Mouse (Mus musculus) intestine, embryonic 15.5 days (tissue): ENCODE data around the gene Kmt2b. TPM values are rescaled to one million over a fixed set of nuclear protein-coding genes. Genes with fewer than 3 reads are reported as not detected.
A peak's percentile ranks its signal among the peaks of the same experiment; 100 is the strongest.

Source experiments
- ATAC-seq: fragments of 200-750 bp; cut with Nextera tagmentation; 2 replicates; pipeline ENCODE4 v1.8.0; 2017; ENCODE audit warnings: moderate TSS enrichment, moderate library complexity
- H3K27ac ChIP-seq: fragments of 300-500 bp; sonication (generic); 2 replicates; pipeline ENCODE4 v1.5.1; 2015; ENCODE audit warnings: mild to moderate bottlenecking, inconsistent platforms
- H3K27me3 ChIP-seq: fragments of 300-500 bp; sonication (generic); replicated peaks from 2 replicates; pipeline ENCODE4 v1.6.1; 2015; ENCODE audit warnings: inconsistent platforms
- H3K36me3 ChIP-seq: fragments of 300-500 bp; sonication (generic); 2 replicates; pipeline ENCODE4 v1.6.1; 2015; ENCODE audit warnings: inconsistent platforms
- H3K4me1 ChIP-seq: fragments of 300-500 bp; sonication (generic); replicated peaks from 2 replicates; pipeline ENCODE4 v1.6.1; 2015; ENCODE audit warnings: inconsistent platforms
- H3K4me2 ChIP-seq: fragments of 300-500 bp; sonication (generic); replicated peaks from 2 replicates; pipeline ENCODE4 v1.6.1; 2015; ENCODE audit warnings: mild to moderate bottlenecking, inconsistent platforms
- H3K4me3 ChIP-seq: fragments of 300-500 bp; sonication (generic); replicated peaks from 2 replicates; pipeline ENCODE4 v1.5.1; 2015; ENCODE audit warnings: inconsistent platforms
- H3K9ac ChIP-seq: fragments of 300-500 bp; sonication (generic); 2 replicates; pipeline ENCODE4 v1.6.1; 2015; ENCODE audit warnings: inconsistent platforms
- H3K9me3 ChIP-seq: fragments of 300-500 bp; sonication (generic); 2 replicates; pipeline ENCODE4 v1.6.1; 2016; ENCODE audit warnings: inconsistent platforms
- WGBS: fragments of 180-500 bp; shearing (Covaris S2); methylation state at CpG from one replicate; pipeline ENCODE4 v1.1.7; 2015; 5-methylcytosine and 5-hydroxymethylcytosine counted together
- polyA plus RNA-seq: library from polyadenylated mRNA; unstranded; fragments of >200 nt; fragmentation: Nextera tagmentation; extraction: Ambion mirVana; gene quantifications from 2 replicates; pipeline ENCODE4 v1.2.1, GENCODE M21; 2015

The Kmt2b gene
- polyA plus RNA-seq, 1 experiment from 2014 or later = 6.5 TPM

- Histone ChIP-seq H3K9ac (no peak overlapping the region), H3K9me3 (no peaks in the 10 kb centered on the region), H3K4me3 (peak overlapping the region; percentile 53; the same call in 1 of the 2 replicates), H3K36me3 (peaks cover 19% of the 10 kb centered on the region), H3K27ac (no peak overlapping the region), H3K27me3 (no peaks in the 10 kb centered on the region), H3K4me1 (peaks cover 23% of the 10 kb centered on the region; the same call in 1 of the 2 replicates), H3K4me2 (peak overlapping the region; percentile 89; the same call in 1 of the 2 replicates)
- 75% methylated on average over 2 of the region's 2 CpGs for WGBS
- ATAC-seq = no peak
Measured at GRCm38 (mm10) chr7:30560296-30560695, 28.2 kb downstream of the Kmt2b start.

- H3K4me3 ChIP-seq = peak within 1 kb of the TSS; percentile 53
- H3K27ac ChIP-seq = peak within 1 kb of the TSS; percentile 60
- H3K27me3 ChIP-seq = no peaks in the 10 kb centered on the region
- peaks cover 16% of the 10 kb centered on the region for H3K36me3 ChIP-seq
- peaks cover 22% of the 10 kb centered on the region; the same call in 1 of the 2 replicates for H3K4me1 ChIP-seq
- ATAC-seq = peak; percentile 84
- H3K9ac ChIP-seq = peak within 1 kb of the TSS; percentile 65
- H3K9me3 ChIP-seq = no peaks in the 10 kb centered on the region
- WGBS = under 1% methylated on average over 20 of the region's 20 CpGs
- peak within 1 kb of the TSS; percentile 89 for H3K4me2 ChIP-seq
Measured at GRCm38 (mm10) chr7:30559443-30559954, 29.0 kb downstream of the Kmt2b start, which contains the start of gene Lin37. TSS of gene Lin37 (minus strand) at chr7:30559838.

- Histone ChIP-seq H3K4me1 (peaks cover 16% of the 10 kb centered on the region; the same call in 1 of the 2 replicates), H3K4me2 (peak overlapping the region; percentile 89), H3K9me3 (no peaks in the 10 kb centered on the region), H3K36me3 (peaks cover 16% of the 10 kb centered on the region), H3K4me3 (peak overlapping the region; percentile 53), H3K9ac (peak overlapping the region; percentile 65), H3K27ac (peak overlapping the region; percentile 60), H3K27me3 (no peaks in the 10 kb centered on the region)
- peak; percentile 8; the same call in 1 of the 2 replicates for ATAC-seq
- WGBS = 13% methylated on average over 12 of the region's 12 CpGs
Measured at GRCm38 (mm10) chr7:30558656-30559442, 29.7 kb downstream of the Kmt2b start.

GRCm38 (mm10) chr7:30557901-30558514 is 30.5 kb downstream of the Kmt2b start:
- Histone ChIP-seq H3K4me2 (peak overlapping the region; percentile 89), H3K9ac (peak overlapping the region; percentile 28; the same call in 1 of the 2 replicates), H3K4me1 (peaks cover 22% of the 10 kb centered on the region), H3K27ac (no peak overlapping the region), H3K9me3 (no peaks in the 10 kb centered on the region), H3K4me3 (peak overlapping the region; percentile 53; the same call in 1 of the 2 replicates), H3K36me3 (peaks cover 16% of the 10 kb centered on the region), H3K27me3 (no peaks in the 10 kb centered on the region)
- WGBS = 87% methylated on average over 13 of the region's 13 CpGs
- no peak for ATAC-seq

- Histone ChIP-seq H3K27me3 (no peaks in the 10 kb centered on the region), H3K4me1 (peaks cover 25% of the 10 kb centered on the region), H3K4me2 (no peak overlapping the region), H3K9ac (no peak overlapping the region), H3K4me3 (no peak overlapping the region), H3K36me3 (peaks cover 16% of the 10 kb centered on the region), H3K27ac (no peak overlapping the region), H3K9me3 (no peaks in the 10 kb centered on the region)
- WGBS = 92% methylated on average over 18 of the region's 18 CpGs
- no peak for ATAC-seq
Measured at GRCm38 (mm10) chr7:30556894-30557536, 31.5 kb downstream of the Kmt2b start.

DNA sequence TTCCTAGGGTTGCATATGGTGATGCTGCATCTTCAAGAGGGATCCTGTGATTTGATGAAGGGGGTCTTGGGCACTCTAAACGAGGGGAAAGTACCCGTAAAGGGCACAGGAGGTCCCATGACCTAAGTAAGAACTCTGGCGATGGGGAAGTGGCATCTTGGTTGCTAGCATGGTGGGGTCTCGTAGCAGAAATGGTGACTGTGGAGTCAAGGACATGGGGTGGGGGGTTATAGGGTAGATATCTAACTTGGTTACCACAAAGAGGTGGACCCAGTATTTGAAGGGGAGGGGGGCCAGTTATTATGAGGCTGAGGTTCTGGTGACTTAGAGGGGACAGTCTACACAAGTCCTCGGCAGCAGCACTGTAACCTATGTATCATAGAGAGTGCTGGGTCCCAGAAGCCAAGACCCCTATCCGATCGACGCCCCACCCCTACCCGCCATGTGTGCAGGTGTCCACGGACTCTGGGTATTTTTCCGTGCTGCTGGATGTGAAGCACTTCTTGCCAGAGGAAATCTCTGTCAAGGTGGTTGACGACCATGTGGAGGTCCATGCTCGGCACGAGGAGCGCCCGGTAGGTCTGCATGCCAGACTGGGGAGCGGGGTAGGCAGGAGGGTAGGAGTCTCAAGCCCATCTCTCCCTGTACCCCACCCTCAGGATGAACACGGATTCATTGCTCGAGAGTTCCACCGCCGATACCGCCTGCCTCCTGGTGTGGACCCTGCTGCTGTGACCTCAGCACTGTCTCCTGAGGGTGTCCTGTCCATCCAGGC is 34.5 kb downstream of the Kmt2b start:
- 0 out of 2 replicates have a peak overlapping the region, but pooled peaks have one; percentile 82 for H3K27ac ChIP-seq
- peak overlapping the region; percentile 62 for H3K9ac ChIP-seq
- 82% methylated on average over 22 of the region's 22 CpGs for WGBS

DNA sequence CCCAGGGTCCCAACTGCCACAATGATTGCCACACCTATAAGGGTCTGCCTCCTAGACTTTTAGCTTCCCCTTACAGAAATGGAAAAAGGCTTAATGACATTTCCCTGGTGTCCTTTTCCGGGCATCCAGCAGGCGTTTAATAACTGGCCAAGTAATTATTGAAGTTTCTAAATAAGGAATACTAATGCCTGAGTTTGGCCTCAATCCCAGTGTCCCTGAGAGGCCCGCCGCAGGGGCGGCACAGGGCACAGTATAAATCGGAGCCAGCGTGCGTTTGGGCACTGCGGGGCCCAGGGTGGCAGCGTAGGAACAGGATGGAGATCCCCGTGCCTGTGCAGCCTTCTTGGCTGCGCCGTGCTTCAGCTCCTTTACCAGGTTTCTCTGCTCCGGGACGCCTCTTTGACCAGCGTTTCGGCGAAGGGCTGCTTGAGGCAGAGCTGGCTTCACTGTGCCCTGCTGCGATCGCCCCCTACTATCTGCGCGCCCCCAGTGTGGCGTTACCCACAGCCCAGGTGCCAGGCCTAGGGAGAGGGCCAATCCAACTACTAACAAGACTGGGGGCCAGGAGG is 35.4 kb downstream of the Kmt2b start:
- Histone ChIP-seq H3K27me3 (no peaks in the 10 kb centered on the region), H3K27ac (peak overlapping the region; percentile 82), H3K4me1 (peaks cover 15% of the 10 kb centered on the region), H3K4me3 (peak overlapping the region; percentile 57), H3K36me3 (peaks cover 16% of the 10 kb centered on the region), H3K9me3 (no peaks in the 10 kb centered on the region), H3K9ac (peak overlapping the region; percentile 62), H3K4me2 (peak overlapping the region; percentile 91)
- peak; percentile 40 for ATAC-seq
- WGBS = under 1% methylated on average over 23 of the region's 23 CpGs

More for the DNA sequence above, 34.5 kb downstream of the Kmt2b start:
- H3K9me3 ChIP-seq = no peaks in the 10 kb centered on the region
- H3K27me3 ChIP-seq = no peaks in the 10 kb centered on the region
- H3K4me3 ChIP-seq = peak overlapping the region; percentile 57
- H3K4me1 ChIP-seq = peaks cover 23% of the 10 kb centered on the region
- peaks cover 16% of the 10 kb centered on the region for H3K36me3 ChIP-seq
- no peak for ATAC-seq
- H3K4me2 ChIP-seq = peak overlapping the region; percentile 91

DNA sequence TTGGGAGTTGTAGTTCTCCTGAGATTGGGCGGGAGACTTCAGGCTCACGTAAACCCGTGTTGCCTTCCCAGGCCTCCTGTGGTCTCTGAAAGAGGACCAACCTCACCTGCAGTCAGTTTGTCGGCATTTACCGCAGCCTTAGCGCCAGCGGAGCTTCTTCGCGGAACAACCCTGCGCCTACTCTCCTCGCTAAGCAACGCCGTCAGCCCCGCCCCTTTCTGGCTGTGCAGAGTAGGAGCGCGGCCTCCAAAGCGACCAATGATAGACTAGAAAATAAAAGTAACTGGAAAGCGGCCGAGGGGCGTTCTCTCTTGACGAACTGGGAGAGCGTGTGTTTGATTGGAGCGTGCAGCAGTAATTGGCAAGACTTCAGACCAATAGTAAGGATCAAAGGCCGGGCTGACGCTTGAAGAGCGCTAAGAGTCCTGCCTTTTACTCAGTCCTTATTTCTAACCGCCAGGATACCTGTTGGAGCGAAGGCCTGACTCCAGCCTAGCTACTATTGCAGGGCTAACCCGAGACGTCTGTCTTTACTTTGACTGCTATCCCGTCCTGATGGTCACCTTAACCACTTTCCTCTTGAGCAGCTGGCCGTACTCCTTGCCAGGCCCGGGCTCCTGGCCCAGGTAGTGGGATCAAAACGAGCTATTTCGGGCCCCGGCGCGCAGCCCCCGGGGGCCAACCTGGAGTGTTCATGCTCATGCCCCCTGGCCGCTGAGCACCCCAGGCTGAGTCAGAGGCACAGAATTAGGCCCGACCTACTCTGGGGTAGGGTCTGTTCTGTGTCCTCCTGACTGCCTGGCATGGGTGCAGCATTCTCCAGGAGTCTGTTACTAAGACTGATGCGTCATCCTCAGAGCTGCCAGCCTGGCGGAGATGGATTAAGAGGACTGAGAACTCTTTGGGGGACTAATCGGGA is 36.2 kb downstream of the Kmt2b start, which contains the start of the genes Hspb6 and Proser3:
Gene Hspb6 (plus strand): TSS at position 77 of the 919 bp plus-strand sequence.
Gene Proser3 (minus strand): TSS at position 198 of the 919 bp plus-strand sequence.
- peaks cover 16% of the 10 kb centered on the region for H3K36me3 ChIP-seq
- peak within 1 kb of the TSS; percentile 96 for H3K27ac ChIP-seq
- H3K9me3 ChIP-seq = no peaks in the 10 kb centered on the region
- no peaks in the 10 kb centered on the region for H3K27me3 ChIP-seq
- H3K9ac ChIP-seq = peak within 1 kb of the TSS; percentile 67
- H3K4me1 ChIP-seq = peaks cover 12% of the 10 kb centered on the region
- under 1% methylated on average over 44 of the region's 44 CpGs for WGBS
- peak within 1 kb of the TSS; percentile 91 for H3K4me2 ChIP-seq
- peak within 1 kb of the TSS; percentile 57 for H3K4me3 ChIP-seq
- peak; percentile 97 for ATAC-seq

- peaks cover 12% of the 10 kb centered on the region for H3K4me1 ChIP-seq
- H3K4me3 ChIP-seq = peak overlapping the region; percentile 57
- peak overlapping the region; percentile 96 for H3K27ac ChIP-seq
- peak overlapping the region; percentile 67 for H3K9ac ChIP-seq
- 2% methylated on average over 10 of the region's 10 CpGs for WGBS
- peak overlapping the region; percentile 52 for H3K4me2 ChIP-seq
- ATAC-seq = peak; percentile 72
- H3K27me3 ChIP-seq = no peaks in the 10 kb centered on the region
- peaks cover 14% of the 10 kb centered on the region for H3K36me3 ChIP-seq
- no peaks in the 10 kb centered on the region for H3K9me3 ChIP-seq
Measured at GRCm38 (mm10) chr7:30551445-30552101, 37.0 kb downstream of the Kmt2b start.

- Histone ChIP-seq H3K36me3 (peaks cover 12% of the 10 kb centered on the region; the same call in 1 of the 2 replicates), H3K4me2 (0 out of 2 replicates have a peak overlapping the region, but pooled peaks have one; percentile 52), H3K4me1 (peaks cover 12% of the 10 kb centered on the region), H3K9me3 (no peaks in the 10 kb centered on the region), H3K4me3 (no peak overlapping the region), H3K27ac (no peak overlapping the region), H3K9ac (no peak overlapping the region), H3K27me3 (no peaks in the 10 kb centered on the region)
- no peak for ATAC-seq
- 100% methylated on average over 1 of the region's 1 CpGs for WGBS
Measured at GRCm38 (mm10) chr7:30550603-30551002, 37.9 kb downstream of the Kmt2b start.
